Mouse (Mus musculus) gastrocnemius, postnatal 4 days (tissue): ENCODE measurements at regions not wholly inside any gene's neighbourhood (a gene's known extent, or its start where the extent isn't known, plus 50 kb on each side); places are given as distances from the start of the nearest gene placed in this dataset.

Source experiments
- DNase-seq, 2 experiments: peaks; one replicate each; pipeline ENCODE4 v3.0.0; 2021 to 2022; ENCODE audit warnings: low spot score in 2 of 2, mixed read lengths in 2 of 2

DNA sequence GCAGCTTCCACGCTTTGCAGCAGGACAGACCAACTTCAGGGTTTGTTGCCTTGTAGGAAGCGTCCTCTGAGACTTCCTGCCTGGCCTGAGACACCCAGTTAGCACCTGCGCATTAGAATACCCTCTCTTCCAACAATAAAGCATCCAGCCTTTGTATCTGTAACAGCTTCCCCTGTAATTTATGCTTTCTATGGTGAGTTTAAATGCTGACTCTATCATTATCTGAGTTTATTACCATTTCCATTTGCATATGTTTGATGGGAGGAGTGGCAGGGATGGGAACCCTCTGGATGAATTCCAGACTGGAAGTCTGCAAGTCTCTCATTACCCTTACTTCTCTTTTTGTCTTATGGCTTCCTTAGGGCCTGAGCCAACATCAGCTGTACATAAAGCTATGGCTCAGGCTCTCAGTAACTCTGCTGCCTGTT lies 415.8 kb downstream of the Brinp2 start:
- DNase-seq = no peak

DNA sequence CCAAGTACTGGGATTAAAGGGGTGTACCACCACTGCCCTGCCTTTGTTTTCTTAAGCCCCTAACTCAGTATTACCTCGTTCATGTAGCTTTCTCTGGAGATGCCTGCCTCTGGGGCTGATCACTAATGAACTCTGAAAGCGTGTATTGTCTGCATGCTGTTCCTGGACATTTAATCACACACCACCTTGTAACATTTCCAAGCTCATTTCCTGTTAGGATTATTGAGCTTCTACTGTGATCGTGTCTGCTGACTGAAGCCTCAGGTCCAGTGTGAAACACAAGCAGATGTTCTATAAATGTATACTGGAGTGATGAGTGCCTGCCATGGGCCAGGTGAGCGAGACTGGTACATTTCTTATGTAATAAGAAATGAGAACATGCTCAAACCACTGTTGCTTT lies 398.6 kb downstream of the Brinp2 start:
- no peak for DNase-seq

DNA sequence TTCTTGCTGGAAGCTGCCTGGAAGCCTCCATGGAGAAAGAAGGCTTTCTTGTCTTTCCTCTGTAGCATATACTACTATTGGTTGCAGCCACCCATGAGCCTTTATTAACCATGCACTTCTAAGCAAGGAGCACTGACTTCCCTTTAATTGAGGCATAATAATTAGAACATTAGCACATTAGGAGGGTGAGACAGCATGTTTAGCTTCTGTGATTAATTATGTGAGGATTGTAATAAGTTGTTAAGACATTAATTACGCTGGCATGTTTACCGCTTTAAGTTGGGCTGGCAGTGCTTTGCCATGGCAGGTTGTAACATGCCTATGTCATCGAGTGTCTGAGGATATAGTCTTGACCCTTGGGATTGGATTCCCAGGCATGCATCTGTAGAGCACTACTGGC lies 391.7 kb downstream of the Brinp2 start:
- DNase-seq = no peak

DNA sequence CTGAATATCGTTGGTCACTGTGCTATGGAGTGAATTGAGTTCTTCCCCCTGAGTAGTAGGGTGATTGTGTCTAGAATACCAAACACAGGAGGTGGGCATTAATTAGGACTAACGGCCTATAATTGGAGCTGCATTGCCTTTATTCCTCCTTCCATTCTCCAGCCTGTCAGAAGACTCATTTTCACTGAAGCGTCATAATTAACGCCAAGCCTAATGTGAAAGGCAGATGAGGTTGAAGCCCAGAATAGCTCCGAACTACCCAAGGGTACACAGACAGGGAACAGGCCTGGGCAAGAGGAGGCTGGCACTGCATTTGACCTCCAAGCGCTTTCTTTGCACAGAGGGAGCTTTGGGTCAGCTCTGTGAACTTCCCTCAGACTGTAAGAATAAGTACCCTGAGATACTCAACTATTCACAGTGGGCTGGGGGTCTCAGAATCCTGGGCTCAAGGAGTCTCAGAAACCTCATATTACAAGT lies 386.5 kb downstream of the Brinp2 start:
- DNase-seq = no peak

DNA sequence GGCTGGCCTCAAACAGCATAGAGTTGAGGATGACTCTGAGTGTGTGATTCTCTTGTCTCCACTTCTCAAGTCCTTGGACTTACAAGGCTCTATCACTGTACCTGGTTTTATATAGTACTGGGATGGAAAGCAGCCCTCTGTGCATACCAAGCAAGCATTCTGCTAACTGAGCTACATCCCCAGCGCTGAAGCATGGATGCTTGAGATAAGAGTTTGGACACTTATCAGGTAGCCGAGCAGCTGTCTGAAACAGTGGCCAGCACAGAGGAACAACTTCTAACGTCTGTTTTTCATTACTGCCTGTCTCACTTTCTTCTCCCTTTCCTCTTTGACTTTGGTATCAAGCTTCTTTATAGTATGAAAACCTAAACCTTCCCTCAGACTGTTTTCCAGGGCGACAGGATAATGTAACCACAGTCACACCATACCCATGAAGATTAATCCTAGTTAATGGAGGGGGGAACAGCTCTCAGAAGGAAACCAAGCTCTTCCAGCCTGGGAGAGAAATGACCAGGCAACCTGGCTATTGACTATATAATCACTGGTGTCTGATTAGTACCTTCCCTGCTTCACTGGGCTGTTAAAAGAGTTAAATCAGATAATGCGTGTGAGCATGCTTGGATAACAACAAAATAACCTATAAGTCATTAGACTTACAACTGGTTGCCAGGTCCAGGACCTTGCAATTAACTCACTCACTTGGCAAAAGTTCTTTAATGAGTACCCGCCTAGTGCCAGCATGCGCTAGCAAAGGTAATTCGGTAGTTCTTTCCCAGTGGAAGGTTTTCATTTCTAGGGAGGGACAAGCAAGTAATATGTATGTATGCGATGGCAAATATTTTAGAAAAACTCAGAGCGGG lies 382.5 kb downstream of the Brinp2 start:
- DNase-seq = no peak

DNA sequence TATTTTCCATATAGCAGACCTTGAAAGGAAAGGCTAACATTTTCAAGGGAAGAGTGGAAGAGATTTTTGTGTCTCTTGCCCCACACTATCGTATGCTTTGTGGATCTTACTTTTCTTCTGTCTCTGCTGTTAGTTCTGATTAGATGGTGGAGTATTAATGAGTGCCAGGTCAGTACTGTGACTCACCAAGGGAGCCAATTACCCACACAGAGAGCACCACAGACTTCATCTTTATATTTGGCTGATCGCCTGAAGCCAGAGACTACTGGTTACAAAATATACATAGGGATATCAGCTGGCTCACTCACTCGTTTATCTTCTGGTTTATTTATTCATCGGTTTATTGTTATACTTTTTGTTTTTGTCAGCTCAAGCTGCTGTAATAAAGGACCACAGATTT lies 381.5 kb downstream of the Brinp2 start:
- DNase-seq = no peak

DNA sequence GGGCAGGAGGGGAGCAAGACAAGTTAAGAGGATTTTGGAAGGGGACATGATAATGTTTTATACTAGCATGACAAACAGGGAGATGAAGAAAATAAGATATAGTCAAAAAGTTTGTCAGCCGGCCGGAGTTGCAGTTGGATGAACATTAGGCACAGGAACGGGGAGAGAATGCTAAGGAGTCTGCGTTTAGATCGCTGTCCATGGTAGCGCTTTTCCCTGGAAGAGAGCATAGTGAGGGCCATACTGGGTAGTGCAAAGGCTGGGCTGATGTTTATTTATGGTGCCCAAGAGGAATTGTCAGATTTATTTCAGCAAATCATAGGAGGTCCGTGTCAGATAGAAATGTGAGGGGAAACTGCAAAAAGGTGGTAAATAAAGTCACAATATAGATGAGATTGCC lies 337.0 kb downstream of the Brinp2 start:
- DNase-seq = peak in 1 of 2 experiments; percentile 15

DNA sequence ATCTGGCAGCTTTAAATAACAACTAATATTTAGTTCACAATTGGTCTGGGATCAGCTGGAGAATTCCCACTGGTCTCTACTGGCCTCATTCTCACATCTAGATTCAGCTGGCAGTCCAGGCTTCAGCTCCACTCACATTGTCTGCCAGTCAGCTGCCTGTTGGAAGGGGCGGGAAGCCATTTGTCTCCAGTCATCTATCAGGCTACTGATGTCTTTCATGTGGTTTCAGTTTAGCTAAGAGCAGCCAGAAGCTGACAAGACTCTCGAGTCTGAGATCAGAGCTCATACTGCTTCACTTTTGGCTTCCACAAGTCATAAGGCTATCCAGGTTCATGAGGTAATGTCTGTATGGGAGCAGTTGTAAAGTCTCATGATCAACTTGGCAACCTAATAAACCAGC lies 316.4 kb downstream of the Brinp2 start:
- peak in 1 of 2 experiments; percentile 11 for DNase-seq

DNA sequence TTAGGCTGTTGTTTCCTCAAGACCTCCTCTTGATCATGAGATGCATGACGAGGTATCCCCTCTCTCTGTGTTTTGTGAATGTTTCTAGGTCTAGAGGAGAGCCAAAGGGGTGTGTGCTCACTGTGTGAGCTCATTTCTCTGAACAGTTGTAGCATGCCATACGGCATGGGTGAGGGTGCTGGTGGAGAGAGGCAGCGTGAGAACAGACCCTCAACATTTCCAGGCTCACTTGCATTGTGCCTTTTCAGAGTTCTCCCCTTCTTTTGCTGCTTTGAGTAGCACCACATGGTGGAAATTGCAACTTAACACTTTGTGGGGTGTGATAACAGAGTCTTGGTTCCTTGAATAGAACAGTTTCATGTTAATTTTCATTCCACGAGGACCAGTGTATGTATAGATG lies 315.8 kb downstream of the Brinp2 start:
- no peak for DNase-seq

DNA sequence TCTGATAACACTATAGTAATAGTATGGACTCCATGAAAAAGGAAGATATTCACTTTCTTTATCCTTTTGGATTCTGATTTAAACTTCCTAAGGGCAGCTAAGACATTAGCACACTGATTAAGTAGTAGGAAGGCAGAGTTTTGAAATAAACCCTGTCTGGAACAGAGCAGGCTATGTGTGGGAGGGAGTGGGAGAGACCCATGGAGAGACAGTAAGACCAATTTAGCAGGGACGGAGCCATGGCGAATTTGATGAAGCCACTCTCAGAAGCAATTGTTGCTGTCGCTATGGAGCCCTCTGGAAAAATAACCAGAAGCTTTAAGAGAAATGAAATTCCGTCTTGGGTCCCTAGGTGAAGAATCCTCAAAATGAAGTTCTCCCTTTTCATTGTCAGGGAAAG lies 303.5 kb downstream of the Brinp2 start:
- DNase-seq = no peak

DNA sequence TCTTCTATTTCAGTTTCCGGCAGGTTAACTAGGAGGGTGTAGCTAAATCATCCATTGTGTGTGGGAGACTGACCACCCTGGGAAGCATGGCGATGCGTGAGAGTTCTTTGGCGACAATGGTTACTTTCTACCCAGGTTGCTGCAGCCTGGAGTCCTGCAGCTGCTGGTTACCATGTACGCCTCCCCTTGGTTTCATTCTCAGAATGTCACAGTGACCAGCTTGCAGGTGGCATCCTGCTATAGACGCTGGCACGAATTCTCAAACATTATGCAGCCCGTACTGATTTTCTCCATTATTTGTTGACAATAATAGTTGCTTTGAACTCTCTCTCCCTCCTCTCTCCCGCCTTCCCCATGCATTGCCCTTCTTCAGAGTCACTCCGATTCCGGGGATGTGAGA lies 301.2 kb downstream of the Brinp2 start:
- DNase-seq = no peak

DNA sequence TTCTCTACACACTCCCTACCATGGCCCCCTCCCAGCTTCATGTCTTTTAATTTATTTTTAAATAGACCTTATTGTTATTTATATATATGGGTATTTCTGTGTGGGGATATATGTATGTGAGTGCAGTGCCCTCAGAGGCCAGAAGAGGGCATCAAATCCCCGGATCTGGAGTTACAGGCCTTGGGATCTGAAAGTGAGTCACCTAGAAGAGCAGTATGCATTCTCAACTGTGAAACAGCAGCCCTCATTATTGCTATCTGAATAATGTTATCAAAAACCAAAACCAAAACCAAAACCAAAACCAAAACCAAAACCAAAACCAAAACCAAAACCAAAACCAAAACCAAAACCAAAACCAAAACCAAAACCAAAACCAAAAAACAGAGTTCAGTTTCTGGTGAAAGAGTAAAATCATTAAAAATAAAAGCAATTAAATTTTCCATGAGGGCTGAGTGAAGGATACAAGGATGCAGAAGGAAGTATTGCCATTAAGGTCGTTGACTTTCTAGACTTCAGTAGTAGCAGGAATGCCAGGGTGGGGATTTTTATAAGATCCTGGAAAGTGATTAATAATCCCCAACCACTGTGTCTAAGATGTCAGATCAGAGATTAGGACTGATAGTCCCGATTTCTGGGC lies 299.0 kb downstream of the Brinp2 start:
- no peak for DNase-seq

DNA sequence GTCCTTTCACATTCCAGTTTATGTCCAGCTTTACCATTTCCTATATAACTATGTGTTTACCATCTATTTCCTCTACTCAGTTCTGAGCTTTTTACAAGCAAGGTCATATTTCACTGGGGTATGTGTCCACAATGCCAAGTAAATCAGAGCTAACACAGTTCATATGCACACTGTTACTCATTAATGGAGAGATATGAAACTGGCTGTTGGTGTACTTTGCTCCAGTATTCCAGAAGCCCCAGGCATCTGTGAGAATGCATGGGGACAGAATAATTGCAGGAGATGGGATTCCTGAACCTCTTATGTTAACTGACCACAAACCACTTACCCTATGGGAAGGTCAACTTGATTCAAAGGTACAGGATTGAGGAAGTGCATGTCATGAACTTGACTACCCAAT lies 298.3 kb downstream of the Brinp2 start:
- DNase-seq = no peak

DNA sequence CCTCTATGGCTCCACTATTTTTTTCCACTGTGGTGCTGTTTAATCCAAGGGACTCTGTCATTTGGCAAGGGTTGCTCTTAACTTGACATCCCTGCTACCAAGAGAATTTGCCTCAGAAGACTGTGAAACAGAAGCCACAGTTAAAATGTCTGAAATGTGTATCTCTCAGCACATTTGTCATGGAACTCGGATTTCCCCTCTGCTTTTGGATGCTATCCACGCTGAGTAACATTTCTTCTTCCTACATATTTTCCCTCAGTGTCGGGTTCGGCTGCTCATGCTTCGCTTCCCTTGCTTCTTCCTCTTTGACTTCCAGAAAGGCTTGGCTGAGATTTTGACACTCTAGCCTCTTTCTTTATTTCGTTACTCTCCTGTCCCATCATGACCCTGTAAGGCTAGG lies 294.1 kb downstream of the Brinp2 start:
- no peak for DNase-seq

DNA sequence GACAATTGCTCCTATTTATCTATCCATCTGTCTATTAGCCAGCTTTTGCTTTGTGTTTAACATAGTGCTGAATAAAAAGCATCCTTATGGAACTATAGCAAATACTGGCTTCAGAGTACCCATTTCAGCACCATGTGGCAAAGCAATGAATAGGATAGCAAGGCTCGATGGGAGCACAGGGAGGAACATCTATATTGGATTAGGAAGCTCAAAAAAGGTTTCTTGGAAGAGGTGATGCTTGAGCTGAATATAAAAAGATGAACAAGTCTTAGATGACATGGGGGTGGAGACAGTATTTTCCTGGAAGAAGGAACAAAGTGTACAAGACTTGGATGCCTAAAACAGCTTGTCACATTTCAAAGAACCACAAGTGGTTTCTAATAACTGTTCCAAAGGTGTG lies 273.9 kb downstream of the Brinp2 start:
- no peak for DNase-seq

DNA sequence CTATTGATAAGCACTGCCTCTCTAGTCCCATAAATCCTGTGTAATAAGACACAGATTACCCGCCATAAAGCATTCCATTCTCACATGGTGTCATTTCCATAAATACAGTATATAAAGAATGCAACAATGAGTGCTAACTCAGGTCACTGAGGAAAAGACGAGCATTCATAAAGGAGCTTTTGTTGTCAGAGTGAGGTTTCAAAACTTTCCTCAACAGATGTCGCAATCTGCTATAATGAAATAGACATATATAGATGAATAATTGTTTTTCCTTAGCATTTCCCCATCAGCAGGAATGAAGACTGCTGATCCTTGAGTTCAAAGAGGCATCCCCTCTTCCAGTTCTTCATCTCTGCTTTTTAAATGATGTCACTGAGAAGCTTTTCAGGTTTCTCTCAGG lies 270.3 kb downstream of the Brinp2 start:
- no peak for DNase-seq

DNA sequence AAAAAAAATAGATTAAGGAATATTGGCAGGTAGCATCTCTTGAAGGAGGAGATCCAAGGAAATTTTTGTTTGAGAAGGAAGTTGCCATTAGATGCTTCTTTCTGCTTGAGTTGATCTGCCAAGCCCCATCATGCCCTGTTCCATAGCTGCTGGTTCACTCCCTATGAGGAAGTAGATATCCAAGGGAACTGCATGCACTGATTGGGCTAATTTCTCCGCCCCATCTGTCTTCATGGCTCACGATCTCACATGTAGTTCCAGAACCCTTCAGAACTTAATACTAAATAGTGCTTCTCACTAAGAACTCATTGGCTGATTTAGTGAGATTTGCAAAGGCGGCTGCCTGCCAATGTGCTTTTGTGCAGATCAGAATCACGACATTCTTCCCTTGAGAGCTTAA lies 258.6 kb downstream of the Brinp2 start:
- DNase-seq = no peak

DNA sequence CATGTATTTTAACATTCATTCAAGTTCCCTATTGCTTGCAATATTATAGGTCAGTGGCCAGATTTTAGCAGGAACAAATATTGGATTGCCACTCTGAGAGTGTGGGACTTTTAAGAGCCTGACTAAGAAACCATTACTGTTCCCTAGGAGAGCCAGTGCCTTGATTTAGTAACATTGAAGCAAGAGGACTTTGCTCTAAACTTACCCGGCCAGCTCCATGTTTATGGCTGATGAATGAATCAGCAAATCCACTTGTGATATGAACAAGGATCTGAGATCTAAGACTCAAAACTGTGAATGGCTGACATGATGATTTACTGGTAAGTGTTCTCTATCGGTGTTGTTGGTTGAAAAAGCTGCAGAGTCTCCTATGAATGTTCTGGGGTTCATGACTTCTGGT lies 236.4 kb downstream of the Brinp2 start:
- DNase-seq = no peak

DNA sequence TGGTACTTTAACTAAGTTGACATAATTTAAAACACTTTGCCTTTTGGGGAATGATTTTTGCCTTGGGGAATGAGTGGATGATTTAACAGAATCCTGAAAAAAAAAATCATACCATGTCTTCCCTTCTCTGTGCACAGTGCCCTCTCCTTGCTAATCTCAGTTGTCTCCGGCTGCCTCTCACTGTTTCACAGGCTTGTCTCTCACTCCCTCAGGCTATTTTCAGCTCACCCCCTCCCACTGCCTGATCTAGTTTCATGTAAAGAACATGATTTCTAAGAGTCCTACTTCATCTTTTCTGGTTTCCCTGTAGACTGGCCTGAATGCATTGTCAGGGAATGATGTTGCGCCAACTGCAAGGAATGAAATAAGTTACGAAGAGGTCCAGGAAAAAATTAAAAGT lies 231.2 kb downstream of the Brinp2 start:
- DNase-seq = no peak

DNA sequence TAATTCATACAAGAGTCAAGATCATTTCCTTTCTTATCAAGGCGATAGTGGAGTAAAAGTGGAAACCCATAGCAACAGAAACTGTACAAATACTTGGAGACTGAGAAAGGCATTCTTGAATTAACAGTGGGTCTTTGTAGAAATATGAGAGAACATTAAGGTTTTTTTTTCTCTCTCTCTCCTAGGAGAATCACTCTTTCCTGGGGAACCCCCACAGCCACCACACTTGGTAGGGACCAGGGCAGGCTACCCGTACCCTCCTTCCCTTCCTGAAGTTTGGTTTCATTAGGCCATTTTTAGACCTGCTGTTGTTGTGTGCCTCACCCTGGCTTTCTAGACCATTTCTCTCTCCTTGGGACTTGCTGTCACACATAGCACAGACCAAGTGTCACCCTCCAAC lies 229.9 kb downstream of the Brinp2 start:
- no peak for DNase-seq

DNA sequence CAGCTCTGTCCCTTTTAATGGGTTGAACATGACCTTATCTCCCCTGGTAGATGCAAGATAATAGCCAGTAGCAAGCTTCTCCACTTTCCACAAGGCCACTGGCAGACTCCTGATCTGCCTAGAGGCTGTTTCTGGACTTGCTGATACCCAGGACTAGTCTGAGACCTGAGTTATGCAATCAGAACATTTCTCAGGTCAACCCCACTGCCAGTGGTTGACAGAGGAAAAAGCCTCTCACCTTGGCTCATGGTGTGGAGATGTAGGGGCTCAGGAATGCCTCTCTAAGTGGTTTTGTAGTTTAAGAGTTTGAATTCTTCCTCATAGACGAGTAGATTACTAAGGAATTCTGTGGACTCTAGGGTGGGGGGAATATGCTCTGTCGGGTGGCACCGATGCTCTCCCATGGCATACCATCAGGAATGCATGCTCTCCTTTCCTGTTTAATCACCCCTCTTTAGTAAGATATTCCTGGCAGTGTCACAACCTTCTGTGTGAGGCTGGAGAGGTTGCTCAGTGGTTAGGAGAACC lies 226.8 kb downstream of the Brinp2 start:
- no peak for DNase-seq

DNA sequence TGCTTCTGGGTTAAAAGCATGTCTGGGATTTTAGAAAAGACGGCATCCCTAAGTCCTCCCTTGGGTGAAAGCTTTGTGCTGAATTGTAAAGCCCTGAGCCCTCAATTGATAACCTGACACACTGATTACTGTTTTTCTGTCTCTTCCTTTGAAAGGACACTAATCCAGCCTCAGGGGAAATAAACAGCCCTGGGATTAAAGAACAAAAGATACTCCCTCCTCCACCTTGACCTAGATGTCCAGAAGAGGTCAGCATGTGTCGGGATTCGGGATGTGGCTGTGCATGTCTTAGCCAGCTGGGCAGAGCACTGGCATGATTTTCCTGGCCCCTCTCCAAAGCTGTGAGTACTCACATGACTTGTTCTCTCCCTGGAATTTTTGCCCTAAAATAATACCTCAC lies 208.6 kb downstream of the Brinp2 start:
- DNase-seq = peak in 1 of 2 experiments; percentile 15

DNA sequence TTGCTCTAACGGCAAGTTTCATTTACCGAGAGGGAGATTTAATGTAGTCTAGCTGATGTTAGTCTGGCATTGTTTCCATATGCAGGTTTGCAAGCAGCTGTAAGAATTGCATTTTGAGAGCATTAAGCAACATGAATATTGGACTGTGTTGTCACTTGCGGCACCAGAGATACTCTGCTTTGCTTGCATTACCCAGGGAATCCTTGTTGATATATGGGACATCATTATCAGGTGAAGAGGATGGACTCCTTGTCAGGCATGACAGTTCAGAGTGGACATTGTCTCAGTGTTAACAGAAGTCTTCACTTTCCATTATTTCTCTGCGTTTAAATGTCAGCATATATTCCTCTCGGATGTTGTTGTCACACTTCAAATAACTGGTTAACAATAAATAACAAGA lies 208.1 kb downstream of the Brinp2 start:
- DNase-seq = no peak
